Mouse (Mus musculus): ENCODE data around the gene Wnt9a.
A peak's percentile ranks its signal among the peaks of the same experiment; 100 is the strongest.
"Not testable (repeated sequence)": the region's sequence is repeated elsewhere in the genome, so short reads cannot be mapped to it uniquely, and the experiment has no call there.

Wnt9a gene

GRCm38 (mm10) chr11:59335150-59335549 lies 28.4 kb downstream of the Wnt9a start:
- DNase-seq (ENCODE audit: low spot score in 2 of 2): no peak

GRCm38 (mm10) chr11:59335942-59336341 lies 29.2 kb downstream of the Wnt9a start:
- DNase-seq (ENCODE audit: low spot score in 2 of 2): no peak

- DNase-seq (ENCODE audit: low spot score in 2 of 2): no peak
Measured at GRCm38 (mm10) chr11:59336381-59336780, 29.7 kb downstream of the Wnt9a start.

GRCm38 (mm10) chr11:59337955-59338735 lies 31.4 kb downstream of the Wnt9a start:
- DNase-seq (ENCODE audit: low spot score in 2 of 2): peak; percentile 58 to 59

- peak; percentile 64 to 85 for DNase-seq (ENCODE audit: low spot score in 2 of 2)
Measured at GRCm38 (mm10) chr11:59338736-59339120, 32.0 kb downstream of the Wnt9a start.

- no peak for DNase-seq (ENCODE audit: low spot score in 2 of 2)
Measured at GRCm38 (mm10) chr11:59342956-59343355, 36.2 kb downstream of the Wnt9a start.

GRCm38 (mm10) chr11:59346166-59346910 lies 39.6 kb downstream of the Wnt9a start:
- no peak for DNase-seq (ENCODE audit: low spot score in 2 of 2)

GRCm38 (mm10) chr11:59350326-59350725 lies 43.6 kb downstream of the Wnt9a start:
- no peak for DNase-seq (ENCODE audit: low spot score in 2 of 2)

GRCm38 (mm10) chr11:59354793-59355192 lies 48.1 kb downstream of the Wnt9a start:
- DNase-seq (ENCODE audit: low spot score in 2 of 2): no peak

GRCm38 (mm10) chr11:59356874-59357289 lies 50.2 kb downstream of the Wnt9a start:
- no peak for DNase-seq (ENCODE audit: low spot score in 2 of 2)

- no peak for DNase-seq (ENCODE audit: low spot score in 2 of 2)
Measured at GRCm38 (mm10) chr11:59361291-59361690, 54.6 kb downstream of the Wnt9a start.

- no peak for DNase-seq (ENCODE audit: low spot score in 2 of 2)
Measured at GRCm38 (mm10) chr11:59364007-59364406, 57.3 kb downstream of the Wnt9a start.

GRCm38 (mm10) chr11:59364417-59364816 lies 57.7 kb downstream of the Wnt9a start:
- no peak for DNase-seq (ENCODE audit: low spot score in 2 of 2)

GRCm38 (mm10) chr11:59366031-59366430 lies 59.3 kb downstream of the Wnt9a start:
- DNase-seq (ENCODE audit: low spot score in 2 of 2): no peak

- DNase-seq (ENCODE audit: low spot score in 2 of 2): no peak
Measured at GRCm38 (mm10) chr11:59366633-59367032, 59.9 kb downstream of the Wnt9a start.

GRCm38 (mm10) chr11:59367955-59368354 lies 61.2 kb downstream of the Wnt9a start:
- not testable (repeated sequence) for DNase-seq (ENCODE audit: low spot score in 2 of 2)

- DNase-seq (ENCODE audit: low spot score in 2 of 2): no peak
Measured at GRCm38 (mm10) chr11:59369848-59370247, 63.1 kb downstream of the Wnt9a start.

GRCm38 (mm10) chr11:59375475-59375874 lies 68.7 kb downstream of the Wnt9a start, which contains the start of gene Prss38:
TSS of gene Prss38 (minus strand) at chr11:59375657.
- no peak for DNase-seq (ENCODE audit: low spot score in 2 of 2)

GRCm38 (mm10) chr11:59377999-59378398 lies 71.3 kb downstream of the Wnt9a start:
- no peak for DNase-seq (ENCODE audit: low spot score in 2 of 2)

- DNase-seq (ENCODE audit: low spot score in 2 of 2): no peak
Measured at GRCm38 (mm10) chr11:59379547-59379946, 72.8 kb downstream of the Wnt9a start.

Data from right cerebral cortex, postnatal 10 days (tissue).